Mouse (Mus musculus): ENCODE results near the gene Gfi1. TPM values are rescaled to one million over a fixed set of nuclear protein-coding genes. Genes with fewer than 3 reads are reported as not detected.

Gfi1 gene
- polyA plus RNA-seq, 1 experiment from 2014 or later: not detected

GRCm38 (mm10) chr5:107724661-107725434 is 988 bp downstream of the Gfi1 start:
- Histone ChIP-seq H3K36me3 (ENCODE audit: control insufficient read depth, insufficient read depth, low read length) (no peaks in the 10 kb centered on the region), H3K4me3 (ENCODE audit: low read length) (peak overlapping the region; percentile 28; the same call in 1 of the 2 replicates), H3K4me2 (replicated peaks; ENCODE audit: low read depth, low read length) (peak overlapping the region; percentile 38), H3K27ac (ENCODE audit: low read depth, low read length) (no peak overlapping the region), H3K27me3 (ENCODE audit: control insufficient read depth, insufficient read depth, low read length) (peaks cover 94% of the 10 kb centered on the region), H3K9me3 (ENCODE audit: control insufficient read depth, low read length) (no peaks in the 10 kb centered on the region), H3K9ac (ENCODE audit: low read depth, low read length) (no peak overlapping the region), H3K4me1 (ENCODE audit: control insufficient read depth, insufficient read depth, low read length) (peaks cover 34% of the 10 kb centered on the region)
- WGBS: under 1% methylated on average over 52 of the region's 52 CpGs
- peak; percentile 36; the same call in 1 of the 2 replicates for ATAC-seq (ENCODE audit: low FRiP score, low TSS enrichment)

GRCm38 (mm10) chr5:107723541-107724511 is 2.0 kb downstream of the Gfi1 start:
- Histone ChIP-seq H3K4me2 (replicated peaks; ENCODE audit: low read depth, low read length) (peak overlapping the region; percentile 27), H3K4me3 (ENCODE audit: low read length) (peak overlapping the region; percentile 28), H3K27me3 (ENCODE audit: control insufficient read depth, insufficient read depth, low read length) (peaks cover 96% of the 10 kb centered on the region), H3K36me3 (ENCODE audit: control insufficient read depth, insufficient read depth, low read length) (no peaks in the 10 kb centered on the region), H3K9me3 (ENCODE audit: control insufficient read depth, low read length) (no peaks in the 10 kb centered on the region), H3K9ac (ENCODE audit: low read depth, low read length) (no peak overlapping the region), H3K27ac (ENCODE audit: low read depth, low read length) (no peak overlapping the region), H3K4me1 (ENCODE audit: control insufficient read depth, insufficient read depth, low read length) (peaks cover 34% of the 10 kb centered on the region)
- under 1% methylated on average over 49 of the region's 49 CpGs for WGBS
- no peak for ATAC-seq (ENCODE audit: low FRiP score, low TSS enrichment)

GRCm38 (mm10) chr5:107722661-107723532 is 2.9 kb downstream of the Gfi1 start:
- Histone ChIP-seq H3K27me3 (ENCODE audit: control insufficient read depth, insufficient read depth, low read length) (peaks cover 92% of the 10 kb centered on the region), H3K36me3 (ENCODE audit: control insufficient read depth, insufficient read depth, low read length) (no peaks in the 10 kb centered on the region), H3K27ac (ENCODE audit: low read depth, low read length) (no peak overlapping the region), H3K9ac (ENCODE audit: low read depth, low read length) (no peak overlapping the region), H3K4me2 (replicated peaks; ENCODE audit: low read depth, low read length) (peak overlapping the region; percentile 27), H3K4me3 (ENCODE audit: low read length) (peak overlapping the region; percentile 28), H3K4me1 (ENCODE audit: control insufficient read depth, insufficient read depth, low read length) (peaks cover 34% of the 10 kb centered on the region), H3K9me3 (ENCODE audit: control insufficient read depth, low read length) (no peaks in the 10 kb centered on the region)
- ATAC-seq (ENCODE audit: low FRiP score, low TSS enrichment): no peak
- under 1% methylated on average over 34 of the region's 34 CpGs for WGBS

GRCm38 (mm10) chr5:107721638-107722011 is 4.2 kb downstream of the Gfi1 start:
- peaks cover 32% of the 10 kb centered on the region for H3K4me1 ChIP-seq (ENCODE audit: control insufficient read depth, insufficient read depth, low read length)
- under 1% methylated on average over 33 of the region's 33 CpGs for WGBS
- ATAC-seq (ENCODE audit: low FRiP score, low TSS enrichment): 0 out of 2 replicates have a peak, but pooled peaks have one; percentile 37
- 0 out of 2 replicates have a peak overlapping the region, but pooled peaks have one; percentile 18 for H3K9ac ChIP-seq (ENCODE audit: low read depth, low read length)
- H3K36me3 ChIP-seq (ENCODE audit: control insufficient read depth, insufficient read depth, low read length): no peaks in the 10 kb centered on the region
- H3K4me2 ChIP-seq (replicated peaks; ENCODE audit: low read depth, low read length): peak overlapping the region; percentile 48
- H3K9me3 ChIP-seq (ENCODE audit: control insufficient read depth, low read length): no peaks in the 10 kb centered on the region
- H3K27ac ChIP-seq (ENCODE audit: low read depth, low read length): no peak overlapping the region
- H3K27me3 ChIP-seq (ENCODE audit: control insufficient read depth, insufficient read depth, low read length): peaks cover 93% of the 10 kb centered on the region
- H3K4me3 ChIP-seq (ENCODE audit: low read length): peak overlapping the region; percentile 32

GRCm38 (mm10) chr5:107720991-107721637 is 4.7 kb downstream of the Gfi1 start:
- Histone ChIP-seq H3K4me1 (ENCODE audit: control insufficient read depth, insufficient read depth, low read length) (peaks cover 28% of the 10 kb centered on the region), H3K27ac (ENCODE audit: low read depth, low read length) (no peak overlapping the region), H3K4me2 (replicated peaks; ENCODE audit: low read depth, low read length) (peak overlapping the region; percentile 48), H3K9me3 (ENCODE audit: control insufficient read depth, low read length) (no peaks in the 10 kb centered on the region), H3K27me3 (ENCODE audit: control insufficient read depth, insufficient read depth, low read length) (peaks cover 93% of the 10 kb centered on the region), H3K36me3 (ENCODE audit: control insufficient read depth, insufficient read depth, low read length) (no peaks in the 10 kb centered on the region), H3K4me3 (ENCODE audit: low read length) (peak overlapping the region; percentile 32), H3K9ac (ENCODE audit: low read depth, low read length) (0 out of 2 replicates have a peak overlapping the region, but pooled peaks have one; percentile 18)
- ATAC-seq (ENCODE audit: low FRiP score, low TSS enrichment): 0 out of 2 replicates have a peak, but pooled peaks have one; percentile 16
- WGBS: 2% methylated on average over 52 of the region's 58 CpGs

GRCm38 (mm10) chr5:107720511-107720910 is 5.3 kb downstream of the Gfi1 start:
- H3K9me3 ChIP-seq (ENCODE audit: control insufficient read depth, low read length): no peaks in the 10 kb centered on the region
- ATAC-seq (ENCODE audit: low FRiP score, low TSS enrichment): no peak
- no peak overlapping the region for H3K27ac ChIP-seq (ENCODE audit: low read depth, low read length)
- H3K36me3 ChIP-seq (ENCODE audit: control insufficient read depth, insufficient read depth, low read length): no peaks in the 10 kb centered on the region
- 5% methylated on average over 5 of the region's 5 CpGs for WGBS
- peaks cover 22% of the 10 kb centered on the region for H3K4me1 ChIP-seq (ENCODE audit: control insufficient read depth, insufficient read depth, low read length)
- H3K9ac ChIP-seq (ENCODE audit: low read depth, low read length): no peak overlapping the region
- H3K4me3 ChIP-seq (ENCODE audit: low read length): no peak overlapping the region
- H3K27me3 ChIP-seq (ENCODE audit: control insufficient read depth, insufficient read depth, low read length): peaks cover 89% of the 10 kb centered on the region
- no peak overlapping the region for H3K4me2 ChIP-seq (replicated peaks; ENCODE audit: low read depth, low read length)

- 33% methylated on average over 1 of the region's 1 CpGs for WGBS
- peaks cover 15% of the 10 kb centered on the region for H3K4me1 ChIP-seq (ENCODE audit: control insufficient read depth, insufficient read depth, low read length)
- no peak overlapping the region for H3K4me2 ChIP-seq (replicated peaks; ENCODE audit: low read depth, low read length)
- no peak for ATAC-seq (ENCODE audit: low FRiP score, low TSS enrichment)
- peaks cover 86% of the 10 kb centered on the region for H3K27me3 ChIP-seq (ENCODE audit: control insufficient read depth, insufficient read depth, low read length)
- H3K27ac ChIP-seq (ENCODE audit: low read depth, low read length): no peak overlapping the region
- no peaks in the 10 kb centered on the region for H3K9me3 ChIP-seq (ENCODE audit: control insufficient read depth, low read length)
- H3K4me3 ChIP-seq (ENCODE audit: low read length): no peak overlapping the region
- no peaks in the 10 kb centered on the region for H3K36me3 ChIP-seq (ENCODE audit: control insufficient read depth, insufficient read depth, low read length)
- H3K9ac ChIP-seq (ENCODE audit: low read depth, low read length): no peak overlapping the region
Measured at GRCm38 (mm10) chr5:107719786-107720185, 6.0 kb downstream of the Gfi1 start.

- WGBS: 6% methylated on average over 3 of the region's 3 CpGs
- Histone ChIP-seq H3K4me1 (ENCODE audit: control insufficient read depth, insufficient read depth, low read length) (peaks cover 15% of the 10 kb centered on the region), H3K27ac (ENCODE audit: low read depth, low read length) (no peak overlapping the region), H3K4me2 (replicated peaks; ENCODE audit: low read depth, low read length) (no peak overlapping the region), H3K27me3 (ENCODE audit: control insufficient read depth, insufficient read depth, low read length) (peaks cover 86% of the 10 kb centered on the region), H3K9ac (ENCODE audit: low read depth, low read length) (no peak overlapping the region), H3K9me3 (ENCODE audit: control insufficient read depth, low read length) (no peaks in the 10 kb centered on the region), H3K4me3 (ENCODE audit: low read length) (no peak overlapping the region), H3K36me3 (ENCODE audit: control insufficient read depth, insufficient read depth, low read length) (no peaks in the 10 kb centered on the region)
- no peak for ATAC-seq (ENCODE audit: low FRiP score, low TSS enrichment)
Measured at GRCm38 (mm10) chr5:107719209-107719608, 6.6 kb downstream of the Gfi1 start.
